Mouse (Mus musculus) MEL (cell line): ENCODE measurements around the gene Gm20605. TPM values are rescaled to one million over a fixed set of nuclear protein-coding genes. Genes with fewer than 3 reads are reported as not detected.

ENCODE experiments used
- DNase-seq: peaks from one replicate; pipeline ENCODE4 v3.0.0; 2011; ENCODE audit warnings: low read depth, low spot score
- H3K27ac ChIP-seq: 2 replicates; pipeline ENCODE4 v1.5.1; 2012; ENCODE audit warnings: low read depth, mild to moderate bottlenecking, control low read depth, low read length, moderate library complexity; ENCODE audit not compliant: control insufficient read depth
- H3K27me3 ChIP-seq, 2 experiments: fragments of 150-350 bp in 1 of 2; sonication (generic) in 1 of 2; 2 replicates each; pipeline ENCODE4 v1.6.1; 2012; ENCODE audit warnings: low read length in 2 of 2, mild to moderate bottlenecking in 2 of 2, improper control_type of control experiment in 1 of 2, moderate library complexity in 1 of 2; ENCODE audit not compliant: insufficient read depth in 2 of 2, control insufficient read depth in 1 of 2
- H3K36me3 ChIP-seq, 2 experiments: 2 replicates each; pipeline ENCODE4 v1.6.1; 2012 to 2014; ENCODE audit warnings: low read length in 2 of 2, improper control_type of control experiment in 1 of 2, inconsistent platforms in 1 of 2, mild to moderate bottlenecking in 1 of 2; ENCODE audit not compliant: insufficient read depth in 2 of 2, control insufficient read depth in 1 of 2
- H3K4me1 ChIP-seq, 2 experiments: fragments of 150-350 bp in 1 of 2; sonication (generic) in 1 of 2; 2 replicates each; pipeline ENCODE4 v1.6.1; 2012; ENCODE audit warnings: low read length in 2 of 2, improper control_type of control experiment in 1 of 2, mild to moderate bottlenecking in 1 of 2; ENCODE audit not compliant: insufficient read depth in 2 of 2, control insufficient read depth in 1 of 2
- H3K4me3 ChIP-seq, 2 experiments: fragments of 150-350 bp in 1 of 2; sonication (generic) in 1 of 2; 2 replicates each; pipeline ENCODE4 v1.5.1; 2012; ENCODE audit warnings: low read depth in 2 of 2, low read length in 2 of 2, mild to moderate bottlenecking in 2 of 2, moderate library complexity in 2 of 2, control low read depth in 1 of 2, improper control_type of control experiment in 1 of 2; ENCODE audit not compliant: control insufficient read depth in 1 of 2, insufficient read depth in 1 of 2
- H3K79me2 ChIP-seq: 2 replicates; pipeline ENCODE4 v1.6.1; 2012; ENCODE audit warnings: mild to moderate bottlenecking, low read length, moderate library complexity; ENCODE audit not compliant: control insufficient read depth, poor library complexity, insufficient read depth
- H3K9ac ChIP-seq: 2 replicates; pipeline ENCODE4 v1.6.1; 2012; ENCODE audit warnings: low read depth, mild to moderate bottlenecking, control low read depth, low read length, moderate library complexity; ENCODE audit not compliant: control insufficient read depth, poor library complexity, severe bottlenecking
- H3K9me3 ChIP-seq: fragments of 150-350 bp; sonication (generic); replicated peaks from 2 replicates; pipeline ENCODE4 v1.6.1; 2012; ENCODE audit warnings: mild to moderate bottlenecking, low read length, improper control_type of control experiment, moderate library complexity; ENCODE audit not compliant: insufficient read depth
- BHLHE40 ChIP-seq: IDR thresholded peaks from 2 replicates; pipeline ENCODE4 v1.6.1; 2012; ENCODE audit warnings: low read depth, mild to moderate bottlenecking, inconsistent platforms, low read length, improper control_type of control experiment, borderline replicate concordance
- CHD1 ChIP-seq: IDR thresholded peaks from 2 replicates; pipeline ENCODE4 v1.6.1; 2012; ENCODE audit warnings: low read depth, mild to moderate bottlenecking, inconsistent platforms, low read length, improper control_type of control experiment
- E2F4 ChIP-seq: IDR thresholded peaks from 2 replicates; pipeline ENCODE4 v1.6.1; 2011; ENCODE audit warnings: low read depth, low read length, improper control_type of control experiment, borderline replicate concordance
- GATA1 ChIP-seq: IDR thresholded peaks from 2 replicates; pipeline ENCODE4 v1.6.1; 2011; ENCODE audit warnings: low read depth, low read length, improper control_type of control experiment
- HCFC1 ChIP-seq: IDR thresholded peaks from 2 replicates; pipeline ENCODE4 v1.6.1; 2012; ENCODE audit warnings: low read depth, mild to moderate bottlenecking, inconsistent platforms, low read length, improper control_type of control experiment, moderate library complexity
- KAT2A ChIP-seq: conservative IDR thresholded peaks from 2 replicates; pipeline ENCODE4 v1.6.1; 2012; ENCODE audit warnings: low read depth, low read length, improper control_type of control experiment, inconsistent platforms
- MAFK ChIP-seq: IDR thresholded peaks from 2 replicates; pipeline ENCODE4 v1.6.1; 2011; ENCODE audit warnings: low read depth, mild to moderate bottlenecking, low read length, improper control_type of control experiment, borderline replicate concordance
- MAZ ChIP-seq: IDR thresholded peaks from 2 replicates; pipeline ENCODE4 v1.6.1; 2012; ENCODE audit warnings: low read depth, mild to moderate bottlenecking, inconsistent platforms, low read length, improper control_type of control experiment
- MYC ChIP-seq: IDR thresholded peaks from 2 replicates; pipeline ENCODE4 v1.6.1; 2011; ENCODE audit warnings: low read depth, mild to moderate bottlenecking, low read length, improper control_type of control experiment, moderate library complexity
- NELFE ChIP-seq: IDR thresholded peaks from 2 replicates; pipeline ENCODE4 v1.6.1; 2011; ENCODE audit warnings: low read depth, low read length, improper control_type of control experiment
- NRF1 ChIP-seq: IDR thresholded peaks from 2 replicates; pipeline ENCODE4 v1.6.1; 2014; ENCODE audit warnings: low read depth, mild to moderate bottlenecking, inconsistent platforms, low read length, improper control_type of control experiment, moderate library complexity; ENCODE audit not compliant: poor library complexity, insufficient read depth, severe bottlenecking
- POLR2A ChIP-seq, 2 experiments: IDR thresholded peaks; 2 replicates each; pipeline ENCODE4 v1.6.1; 2011 to 2012; ENCODE audit warnings: low read length in 2 of 2, mild to moderate bottlenecking in 2 of 2, control low read depth in 1 of 2, improper control_type of control experiment in 1 of 2, low read depth in 1 of 2, moderate library complexity in 1 of 2; ENCODE audit not compliant: control insufficient read depth in 1 of 2, insufficient read depth in 1 of 2, poor library complexity in 1 of 2
- POLR2AphosphoS2 ChIP-seq: IDR thresholded peaks from 2 replicates; pipeline ENCODE4 v1.6.1; 2011; ENCODE audit warnings: low read length, improper control_type of control experiment
- POLR2AphosphoS5 ChIP-seq: IDR thresholded peaks from 2 replicates; pipeline ENCODE4 v1.6.1; 2012; ENCODE audit warnings: low read depth, borderline replicate concordance, mild to moderate bottlenecking, inconsistent platforms, low read length, moderate library complexity, mixed read lengths
- SIN3A ChIP-seq: IDR thresholded peaks from 2 replicates; pipeline ENCODE4 v1.6.1; 2012; ENCODE audit warnings: low read length, improper control_type of control experiment, inconsistent platforms
- TBP ChIP-seq: IDR thresholded peaks from 2 replicates; pipeline ENCODE4 v1.8.0; 2011; ENCODE audit warnings: low read depth, low read length, improper control_type of control experiment
- TCF12 ChIP-seq: IDR thresholded peaks from 2 replicates; pipeline ENCODE4 v1.6.1; 2014; ENCODE audit warnings: low read depth, mild to moderate bottlenecking, inconsistent platforms, low read length, improper control_type of control experiment, moderate library complexity
- UBTF ChIP-seq: IDR thresholded peaks from 2 replicates; pipeline ENCODE4 v1.6.1; 2012; ENCODE audit warnings: low read depth, mild to moderate bottlenecking, inconsistent platforms, low read length, improper control_type of control experiment, moderate library complexity, borderline replicate concordance; ENCODE audit not compliant: insufficient read depth
- USF2 ChIP-seq, 2 experiments: IDR thresholded peaks; 2 replicates each; pipeline ENCODE4 v1.6.1; 2011 to 2012; ENCODE audit warnings: improper control_type of control experiment in 2 of 2, low read length in 2 of 2, borderline replicate concordance in 1 of 2, inconsistent platforms in 1 of 2, low read depth in 1 of 2, mild to moderate bottlenecking in 1 of 2; ENCODE audit not compliant: insufficient read depth in 1 of 2
- polyA plus RNA-seq, 2 experiments: library from polyadenylated mRNA; stranded (reverse) in 1 of 2; unstranded in 1 of 2; fragments of >175 nt in 1 of 2; fragments of >200 nt in 1 of 2; gene quantifications; 2 replicates each; pipeline versions ENCODE4 v1.2.1 to v1.2.4; 2012; ENCODE audit warnings: low replicate concordance in 2 of 2, low read depth in 1 of 2; ENCODE audit not compliant: insufficient read length in 2 of 2, insufficient read depth in 1 of 2, missing spikeins in 1 of 2
- total RNA-seq: library from RNA; depleted of rRNA; stranded (reverse); fragments of 300-350 nt; gene quantifications from 2 replicates; pipeline ENCODE4 v1.2.3, GENCODE M21; 2012

Gene Gm20605
- total and polyA plus RNA-seq, 3 experiments, result 2.5 to 12.7 TPM; not detected in 1

DNA sequence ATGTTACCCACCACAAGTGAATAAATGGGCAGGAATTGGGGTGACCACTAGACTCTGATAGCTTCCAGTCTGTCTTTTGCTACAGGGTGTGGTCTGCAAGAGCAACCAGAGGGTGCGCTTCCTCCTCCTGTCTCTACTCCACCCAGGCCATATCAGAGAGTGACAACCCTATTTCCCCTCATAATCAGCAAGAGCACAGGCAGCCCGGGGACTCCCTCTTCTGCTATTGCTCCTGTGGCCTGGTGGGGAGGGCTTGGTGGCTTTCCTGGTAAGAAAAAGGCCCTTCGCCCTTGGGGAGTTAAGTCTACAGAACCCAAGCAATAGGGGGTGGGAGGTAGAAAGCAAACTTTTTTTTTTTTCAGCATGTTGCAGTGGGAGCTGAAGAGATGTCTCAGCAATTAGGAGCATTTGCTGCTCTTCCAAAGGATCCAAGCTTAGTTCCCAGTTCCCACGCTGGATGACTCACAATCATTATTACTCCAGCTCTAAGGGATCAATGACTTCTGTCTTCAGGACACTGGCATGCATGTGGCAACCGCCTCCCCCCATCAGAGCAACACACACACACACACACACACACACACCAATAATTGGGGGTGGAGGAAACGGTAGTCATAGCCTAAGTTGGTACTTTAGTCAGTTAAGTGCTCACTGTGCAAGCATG, 57.3 kb downstream of the Gm20605 start (continued):
- TF ChIP-seq GATA1 (peak; percentile 95), TCF12 (peak; percentile 98), MYC (peak; percentile 59; the same call in 1 of the 2 replicates), NRF1 (no peak), KAT2A (no peak), HCFC1 (peak; percentile 63; the same call in 1 of the 2 replicates), POLR2AphosphoS2 (peak; percentile 88), POLR2A (IDR thresholded peaks at IDR 0.05; ENCODE audit: control insufficient read depth in 1 of 2, insufficient read depth in 1 of 2, low read depth in 1 of 2, low read length in 2 of 2, poor library complexity in 1 of 2) (peak; percentile 33 to 87; a peak in 2 of 4 replicates)

DNA sequence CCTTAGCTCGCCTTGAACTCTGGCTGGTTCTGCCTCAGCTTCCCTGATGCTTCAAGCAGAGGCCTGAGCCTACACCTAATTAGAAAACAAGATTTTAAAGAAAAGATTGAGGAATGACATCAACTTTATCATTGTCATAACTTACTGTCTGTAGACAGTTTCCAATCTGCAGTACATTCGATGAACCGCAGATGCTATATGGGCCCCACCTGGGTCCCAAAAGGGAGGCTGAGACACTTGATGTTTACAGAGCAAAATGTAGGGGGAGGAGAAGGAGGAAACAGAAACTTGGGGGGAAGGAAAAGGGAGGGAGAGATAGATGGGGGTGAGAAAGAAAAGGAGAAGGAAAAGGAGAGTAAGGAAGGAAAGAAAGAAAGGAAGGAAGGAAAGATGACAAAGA, 61.0 kb downstream of the Gm20605 start:
- no peak for TF ChIP-seq BHLHE40
- no peak for TF ChIP-seq POLR2AphosphoS5
- no peak for TF ChIP-seq TBP
- no peak for TF ChIP-seq UBTF
- TF ChIP-seq USF2 (IDR thresholded peaks at IDR 0.05; ENCODE audit: borderline replicate concordance in 1 of 2, insufficient read depth in 1 of 2, low read depth in 1 of 2, low read length in 2 of 2), result no peak
- TF ChIP-seq NRF1, result no peak
- Histone ChIP-seq H3K27me3 (no peaks in the 10 kb centered on the region), H3K9me3 (no peaks in the 10 kb centered on the region), H3K36me3 (peaks cover 0 to 17% of the 10 kb centered on the region in 2 experiments; a peak in 2 of 4 replicates), H3K4me3 (no peak overlapping the region), H3K9ac (no peak overlapping the region), H3K27ac (no peak overlapping the region), H3K79me2 (no peaks in the 10 kb centered on the region), H3K4me1 (peaks cover 5 to 19% of the 10 kb centered on the region in 2 experiments; a peak in 3 of 4 replicates)
- DNase-seq, result no peak

DNA sequence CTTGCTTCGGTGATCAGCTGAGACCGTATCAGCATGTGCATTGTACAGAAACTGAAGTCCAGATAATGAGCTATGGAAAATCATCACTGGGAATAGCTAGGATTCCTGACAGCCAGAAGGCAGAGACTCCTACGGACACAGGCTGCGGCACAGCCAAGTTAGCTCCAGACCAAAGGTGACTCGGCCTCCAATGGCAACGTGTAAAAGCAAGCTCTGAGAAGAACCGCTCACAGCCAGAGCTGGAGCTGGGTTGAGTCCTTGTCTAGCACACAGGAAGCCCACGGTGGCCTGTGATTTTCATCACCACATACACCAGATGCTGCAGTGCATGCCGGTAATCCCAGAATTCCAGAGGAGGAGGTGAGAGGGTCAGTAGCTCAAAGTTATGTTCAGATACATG, 61.6 kb downstream of the Gm20605 start:
- Histone ChIP-seq H3K9ac (no peak overlapping the region), H3K9me3 (no peaks in the 10 kb centered on the region), H3K27ac (no peak overlapping the region), H3K79me2 (no peaks in the 10 kb centered on the region), H3K4me1 (peaks cover 5 to 13% of the 10 kb centered on the region in 2 experiments; a peak in 3 of 4 replicates), H3K27me3 (no peaks in the 10 kb centered on the region), H3K36me3 (peaks cover 0 to 11% of the 10 kb centered on the region in 2 experiments; a peak in 2 of 4 replicates), H3K4me3 (no peak overlapping the region)
- TF ChIP-seq NELFE (no peak), CHD1 (no peak), MAZ (no peak), MAFK (no peak), E2F4 (no peak), SIN3A (no peak)
- no peak for DNase-seq
